Mouse (Mus musculus): ENCODE data around the gene Men1. TPM values are rescaled to one million over a fixed set of nuclear protein-coding genes. Genes with fewer than 3 reads are reported as not detected.

The Men1 gene
- polyA plus RNA-seq, 1 experiment from 2014 or later = 24.1 TPM

GRCm38 (mm10) chr19:6373539-6374400, 39.0 kb downstream of the Men1 start:
- Histone ChIP-seq H3K4me1 (ENCODE audit: control insufficient read depth in 2 of 2, insufficient read depth in 2 of 2, low read length in 2 of 2) (peaks cover 6 to 19% of the 10 kb centered on the region in 2 experiments), H3K4me2 (ENCODE audit: low read length) (no peak overlapping the region), H3K9me3 (ENCODE audit: control insufficient read depth, low read length) (no peaks in the 10 kb centered on the region), H3K27me3 (ENCODE audit: control insufficient read depth, insufficient read depth, low read length) (no peaks in the 10 kb centered on the region), H3K36me3 (ENCODE audit: control insufficient read depth, insufficient read depth, low read length) (peaks cover 100% of the 10 kb centered on the region), H3K9ac (ENCODE audit: low read length) (0 out of 2 replicates have a peak overlapping the region, but pooled peaks have one; percentile 23), H3K4me3 (ENCODE audit: control insufficient read depth in 1 of 2, insufficient read depth in 1 of 2, low read depth in 1 of 2, low read length in 2 of 2) (no peak overlapping the region), H3K27ac (replicated peaks in 1 of 2; ENCODE audit: control insufficient read depth in 1 of 2, insufficient read depth in 1 of 2, low read depth in 2 of 2, low read length in 2 of 2) (peak overlapping the region in 1 of 2 experiments; percentile 44; a peak in 2 of 4 replicates)
- ATAC-seq (ENCODE audit: insufficient number of reproducible peaks, insufficient read depth, low FRiP score, low read depth) = no peak
- 63% methylated on average over 12 of the region's 12 CpGs for WGBS

- Histone ChIP-seq H3K27ac (replicated peaks in 1 of 2; ENCODE audit: control insufficient read depth in 1 of 2, insufficient read depth in 1 of 2, low read depth in 2 of 2, low read length in 2 of 2) (no peak overlapping the region), H3K27me3 (ENCODE audit: control insufficient read depth, insufficient read depth, low read length) (no peaks in the 10 kb centered on the region), H3K9me3 (ENCODE audit: control insufficient read depth, low read length) (no peaks in the 10 kb centered on the region), H3K4me3 (ENCODE audit: control insufficient read depth in 1 of 2, insufficient read depth in 1 of 2, low read depth in 1 of 2, low read length in 2 of 2) (no peak overlapping the region), H3K4me1 (ENCODE audit: control insufficient read depth in 2 of 2, insufficient read depth in 2 of 2, low read length in 2 of 2) (peaks cover 6 to 19% of the 10 kb centered on the region in 2 experiments), H3K4me2 (ENCODE audit: low read length) (no peak overlapping the region), H3K9ac (ENCODE audit: low read length) (no peak overlapping the region), H3K36me3 (ENCODE audit: control insufficient read depth, insufficient read depth, low read length) (peaks cover 100% of the 10 kb centered on the region)
- 99% methylated on average over 10 of the region's 10 CpGs for WGBS
- no peak for ATAC-seq (ENCODE audit: insufficient number of reproducible peaks, insufficient read depth, low FRiP score, low read depth)
Measured at GRCm38 (mm10) chr19:6374571-6374970, 39.8 kb downstream of the Men1 start.

- H3K4me1 ChIP-seq (ENCODE audit: control insufficient read depth in 2 of 2, insufficient read depth in 2 of 2, low read length in 2 of 2) = peaks cover 6 to 19% of the 10 kb centered on the region in 2 experiments
- H3K36me3 ChIP-seq (ENCODE audit: control insufficient read depth, insufficient read depth, low read length) = peaks cover 92% of the 10 kb centered on the region
- no peak overlapping the region for H3K9ac ChIP-seq (ENCODE audit: low read length)
- no peak overlapping the region for H3K4me2 ChIP-seq (ENCODE audit: low read length)
- no peak overlapping the region for H3K27ac ChIP-seq (replicated peaks in 1 of 2; ENCODE audit: control insufficient read depth in 1 of 2, insufficient read depth in 1 of 2, low read depth in 2 of 2, low read length in 2 of 2)
- no peak overlapping the region for H3K4me3 ChIP-seq (ENCODE audit: control insufficient read depth in 1 of 2, insufficient read depth in 1 of 2, low read depth in 1 of 2, low read length in 2 of 2)
- WGBS = 95% methylated on average over 38 of the region's 42 CpGs
- no peaks in the 10 kb centered on the region for H3K27me3 ChIP-seq (ENCODE audit: control insufficient read depth, insufficient read depth, low read length)
- H3K9me3 ChIP-seq (ENCODE audit: control insufficient read depth, low read length) = no peaks in the 10 kb centered on the region
- no peak for ATAC-seq (ENCODE audit: insufficient number of reproducible peaks, insufficient read depth, low FRiP score, low read depth)
Measured at GRCm38 (mm10) chr19:6375423-6376254, 40.9 kb downstream of the Men1 start.

GRCm38 (mm10) chr19:6376255-6376564, 41.4 kb downstream of the Men1 start:
- H3K9ac ChIP-seq (ENCODE audit: low read length) = no peak overlapping the region
- WGBS = 72% methylated on average over 14 of the region's 14 CpGs
- H3K27me3 ChIP-seq (ENCODE audit: control insufficient read depth, insufficient read depth, low read length) = no peaks in the 10 kb centered on the region
- peaks cover 6 to 19% of the 10 kb centered on the region in 2 experiments for H3K4me1 ChIP-seq (ENCODE audit: control insufficient read depth in 2 of 2, insufficient read depth in 2 of 2, low read length in 2 of 2)
- ATAC-seq (ENCODE audit: insufficient number of reproducible peaks, insufficient read depth, low FRiP score, low read depth) = no peak
- H3K4me2 ChIP-seq (ENCODE audit: low read length) = no peak overlapping the region
- peaks cover 86% of the 10 kb centered on the region for H3K36me3 ChIP-seq (ENCODE audit: control insufficient read depth, insufficient read depth, low read length)
- H3K9me3 ChIP-seq (ENCODE audit: control insufficient read depth, low read length) = no peaks in the 10 kb centered on the region
- H3K27ac ChIP-seq (replicated peaks in 1 of 2; ENCODE audit: control insufficient read depth in 1 of 2, insufficient read depth in 1 of 2, low read depth in 2 of 2, low read length in 2 of 2) = no peak overlapping the region
- H3K4me3 ChIP-seq (ENCODE audit: control insufficient read depth in 1 of 2, insufficient read depth in 1 of 2, low read depth in 1 of 2, low read length in 2 of 2) = no peak overlapping the region

GRCm38 (mm10) chr19:6376643-6377042, 41.9 kb downstream of the Men1 start:
- H3K36me3 ChIP-seq (ENCODE audit: control insufficient read depth, insufficient read depth, low read length) = peaks cover 82% of the 10 kb centered on the region
- ATAC-seq (ENCODE audit: insufficient number of reproducible peaks, insufficient read depth, low FRiP score, low read depth) = no peak
- H3K4me1 ChIP-seq (ENCODE audit: control insufficient read depth in 2 of 2, insufficient read depth in 2 of 2, low read length in 2 of 2) = peaks cover 6 to 19% of the 10 kb centered on the region in 2 experiments
- WGBS = 73% methylated on average over 2 of the region's 2 CpGs
- H3K9ac ChIP-seq (ENCODE audit: low read length) = no peak overlapping the region
- H3K27ac ChIP-seq (replicated peaks in 1 of 2; ENCODE audit: control insufficient read depth in 1 of 2, insufficient read depth in 1 of 2, low read depth in 2 of 2, low read length in 2 of 2) = no peak overlapping the region
- H3K4me3 ChIP-seq (ENCODE audit: control insufficient read depth in 1 of 2, insufficient read depth in 1 of 2, low read depth in 1 of 2, low read length in 2 of 2) = no peak overlapping the region
- no peaks in the 10 kb centered on the region for H3K9me3 ChIP-seq (ENCODE audit: control insufficient read depth, low read length)
- H3K4me2 ChIP-seq (ENCODE audit: low read length) = no peak overlapping the region
- H3K27me3 ChIP-seq (ENCODE audit: control insufficient read depth, insufficient read depth, low read length) = no peaks in the 10 kb centered on the region

GRCm38 (mm10) chr19:6377327-6378040, 42.7 kb downstream of the Men1 start:
- Histone ChIP-seq H3K4me1 (ENCODE audit: control insufficient read depth in 2 of 2, insufficient read depth in 2 of 2, low read length in 2 of 2) (peaks cover 6 to 22% of the 10 kb centered on the region in 2 experiments), H3K27me3 (ENCODE audit: control insufficient read depth, insufficient read depth, low read length) (no peaks in the 10 kb centered on the region), H3K27ac (replicated peaks in 1 of 2; ENCODE audit: control insufficient read depth in 1 of 2, insufficient read depth in 1 of 2, low read depth in 2 of 2, low read length in 2 of 2) (peak overlapping the region; percentile 46 to 63), H3K4me3 (ENCODE audit: control insufficient read depth in 1 of 2, insufficient read depth in 1 of 2, low read depth in 1 of 2, low read length in 2 of 2) (no peak overlapping the region), H3K9ac (ENCODE audit: low read length) (0 out of 2 replicates have a peak overlapping the region, but pooled peaks have one; percentile 1), H3K9me3 (ENCODE audit: control insufficient read depth, low read length) (no peaks in the 10 kb centered on the region), H3K36me3 (ENCODE audit: control insufficient read depth, insufficient read depth, low read length) (peaks cover 73% of the 10 kb centered on the region), H3K4me2 (ENCODE audit: low read length) (no peak overlapping the region)
- 66% methylated on average over 11 of the region's 11 CpGs for WGBS
- no peak for ATAC-seq (ENCODE audit: insufficient number of reproducible peaks, insufficient read depth, low FRiP score, low read depth)

- Histone ChIP-seq H3K9me3 (ENCODE audit: control insufficient read depth, low read length) (no peaks in the 10 kb centered on the region), H3K4me1 (ENCODE audit: control insufficient read depth in 2 of 2, insufficient read depth in 2 of 2, low read length in 2 of 2) (peaks cover 22 to 38% of the 10 kb centered on the region in 2 experiments), H3K4me3 (ENCODE audit: control insufficient read depth in 1 of 2, insufficient read depth in 1 of 2, low read depth in 1 of 2, low read length in 2 of 2) (no peak overlapping the region), H3K27ac (replicated peaks in 1 of 2; ENCODE audit: control insufficient read depth in 1 of 2, insufficient read depth in 1 of 2, low read depth in 2 of 2, low read length in 2 of 2) (no peak overlapping the region), H3K27me3 (ENCODE audit: control insufficient read depth, insufficient read depth, low read length) (no peaks in the 10 kb centered on the region), H3K9ac (ENCODE audit: low read length) (no peak overlapping the region), H3K36me3 (ENCODE audit: control insufficient read depth, insufficient read depth, low read length) (peaks cover 42% of the 10 kb centered on the region), H3K4me2 (ENCODE audit: low read length) (no peak overlapping the region)
- 93% methylated on average over 9 of the region's 9 CpGs for WGBS
- ATAC-seq (ENCODE audit: insufficient number of reproducible peaks, insufficient read depth, low FRiP score, low read depth) = no peak
Measured at GRCm38 (mm10) chr19:6380411-6381166, 45.8 kb downstream of the Men1 start.

Measured in heart, embryonic 14.5 days (tissue).